Mouse (Mus musculus): ENCODE measurements around the gene Tmprss13.

GRCm38 (mm10) chr9:45337406-45337805 lies 18.5 kb downstream of the Tmprss13 start:
- TF ChIP-seq CTCF (IDR thresholded peaks at IDR 0.05; ENCODE audit: control insufficient read depth, insufficient read depth, insufficient read length) (no peak), USF1 (IDR thresholded peaks at IDR 0.05; ENCODE audit: low read depth) (no peak), CEBPB (IDR thresholded peaks at IDR 0.05; ENCODE audit: low read depth) (no peak), MAX (IDR thresholded peaks at IDR 0.05) (no peak), MYOD1 (IDR thresholded peaks at IDR 0.05; ENCODE audit: control insufficient read depth, insufficient read length, low read depth) (no peak), MYOG (IDR thresholded peaks at IDR 0.05; ENCODE audit: control insufficient read depth, extremely low read depth, insufficient read length) (no peak)
